Mouse (Mus musculus): ENCODE results near the gene Atf4. TPM values are rescaled to one million over a fixed set of nuclear protein-coding genes. Genes with fewer than 3 reads are reported as not detected.

Gene Atf4
- polyA plus RNA-seq, 1 experiment from 2014 or later = 111 TPM

Other genes with a start within 250 kb of the Atf4 start
- 1.6 and 1.8 TPM in 2 replicates for gene Pdgfb, start 240.2 kb upstream of the Atf4 start, polyA plus RNA-seq (2016; fragmentation: Nextera tagmentation; extraction: Ambion mirVana)
- 7.6 and 7.7 TPM in 2 replicates for gene Syngr1, start 163.8 kb upstream of the Atf4 start, polyA plus RNA-seq (2016; fragmentation: Nextera tagmentation; extraction: Ambion mirVana)
- 806 and 957 TPM in 2 replicates for gene Rpl3, start 163.3 kb upstream of the Atf4 start, polyA plus RNA-seq (2016; fragmentation: Nextera tagmentation; extraction: Ambion mirVana)
- gene Tab1, start 122.1 kb upstream of the Atf4 start, polyA plus RNA-seq (2016; fragmentation: Nextera tagmentation; extraction: Ambion mirVana) = 41.3 and 42.8 TPM in 2 replicates
- gene Mgat3, start 81.5 kb upstream of the Atf4 start, polyA plus RNA-seq (2016; fragmentation: Nextera tagmentation; extraction: Ambion mirVana) = 6.3 and 8.6 TPM in 2 replicates
- 38.6 and 39.3 TPM in 2 replicates for gene Mief1, start 21.2 kb upstream of the Atf4 start, polyA plus RNA-seq (2016; fragmentation: Nextera tagmentation; extraction: Ambion mirVana)
- not detected in 2 replicates for gene AC140267.1, start 19.3 kb upstream of the Atf4 start, polyA plus RNA-seq (2016; fragmentation: Nextera tagmentation; extraction: Ambion mirVana)
- gene Rps19bp1, start 9.1 kb downstream of the Atf4 start, polyA plus RNA-seq (2016; fragmentation: Nextera tagmentation; extraction: Ambion mirVana) = 67.4 TPM in 2 replicates
- 0.01 and 0.04 TPM in 2 replicates for gene Cacna1i, start 32.1 kb downstream of the Atf4 start, polyA plus RNA-seq (2016; fragmentation: Nextera tagmentation; extraction: Ambion mirVana)

Data from hindbrain, embryonic 10.5 days (tissue).